Mouse (Mus musculus) E14TG2a.4 (cell line): ENCODE data around the gene Trp53rkb.

Source experiments
- H3K27me3 ChIP-seq: 2 replicates; pipeline ENCODE4 v1.6.1; 2014; ENCODE audit warnings: low read length, control low read depth; ENCODE audit not compliant: insufficient read depth
- H3K36me3 ChIP-seq: 2 replicates; pipeline ENCODE4 v1.6.1; 2014; ENCODE audit warnings: low read length, control low read depth; ENCODE audit not compliant: insufficient read depth
- H3K4me1 ChIP-seq: replicated peaks from 2 replicates; pipeline ENCODE4 v1.6.1; 2014; ENCODE audit warnings: low read depth, low read length, control low read depth
- H3K4me3 ChIP-seq: replicated peaks from 2 replicates; pipeline ENCODE4 v1.5.1; 2014; ENCODE audit warnings: mild to moderate bottlenecking, low read length
- H3K9me3 ChIP-seq: 2 replicates; pipeline ENCODE4 v1.6.1; 2014; ENCODE audit warnings: low read length, control low read depth
- CTCF ChIP-seq: conservative IDR thresholded peaks from 2 replicates; pipeline ENCODE4 v1.5.1; 2014; ENCODE audit warnings: low read length
- NANOG ChIP-seq: IDR thresholded peaks from 2 replicates; pipeline ENCODE4 v1.6.1; 2014; ENCODE audit warnings: borderline replicate concordance, low read length, mixed read lengths
- POU5F1 ChIP-seq: IDR thresholded peaks from 2 replicates; pipeline ENCODE4 v1.6.1; 2014; ENCODE audit warnings: low read length, borderline replicate concordance

The Trp53rkb gene

DNA sequence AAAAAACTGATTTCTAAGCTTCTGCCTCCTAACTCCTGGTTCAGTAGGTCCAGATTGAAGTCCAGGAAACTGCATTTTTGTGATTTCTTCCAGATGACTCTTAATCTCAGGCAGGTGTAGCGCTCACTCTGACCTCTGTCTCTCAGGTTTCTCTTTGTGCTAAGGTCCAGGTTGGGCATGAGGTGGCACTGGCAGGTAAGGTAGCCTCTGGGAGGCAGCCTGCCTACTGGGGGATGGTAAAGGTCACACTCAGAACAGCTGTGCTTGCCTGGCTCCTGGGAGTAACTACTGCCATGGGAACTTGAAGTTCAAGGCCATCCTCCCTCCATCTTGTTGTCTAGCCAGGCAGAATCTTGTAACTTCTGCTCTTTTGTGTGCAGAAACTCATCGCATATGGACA, 41.8 kb downstream of the Trp53rkb start:
- H3K4me3 ChIP-seq, result no peak overlapping the region
- TF ChIP-seq POU5F1, result no peak
- TF ChIP-seq NANOG, result no peak
- TF ChIP-seq CTCF, result no peak
- no peaks in the 10 kb centered on the region for H3K9me3 ChIP-seq
- no peaks in the 10 kb centered on the region for H3K27me3 ChIP-seq
- 0 out of 2 replicates have a peak, but pooled peaks cover 6% of the 10 kb centered on the region for H3K4me1 ChIP-seq
- peaks cover 71% of the 10 kb centered on the region for H3K36me3 ChIP-seq

DNA sequence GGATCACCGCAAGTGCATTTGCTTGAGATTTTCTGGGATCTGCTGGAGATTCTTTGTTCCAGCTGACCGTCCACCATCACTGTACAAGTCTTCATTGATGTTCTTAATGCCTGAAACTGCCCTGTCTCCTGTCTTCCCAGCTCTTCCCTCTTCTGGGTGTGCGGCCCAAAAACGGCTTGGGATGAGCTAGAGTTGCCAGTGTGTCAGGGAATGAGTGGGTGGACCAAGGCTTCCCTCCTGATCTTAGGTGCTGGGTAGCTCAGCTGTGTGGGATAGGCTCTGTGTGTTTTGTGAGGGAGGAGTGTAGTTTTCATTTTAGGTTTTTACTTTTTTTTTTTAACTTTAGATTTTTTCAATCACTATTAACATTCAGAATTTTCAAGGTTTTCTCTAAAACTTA, 42.5 kb downstream of the Trp53rkb start:
- no peaks in the 10 kb centered on the region for H3K27me3 ChIP-seq
- 0 out of 2 replicates have a peak, but pooled peaks cover 6% of the 10 kb centered on the region for H3K4me1 ChIP-seq
- no peaks in the 10 kb centered on the region for H3K9me3 ChIP-seq
- no peak for TF ChIP-seq CTCF
- TF ChIP-seq POU5F1, result no peak
- TF ChIP-seq NANOG, result no peak
- no peak overlapping the region for H3K4me3 ChIP-seq
- H3K36me3 ChIP-seq, result peaks cover 69% of the 10 kb centered on the region

DNA sequence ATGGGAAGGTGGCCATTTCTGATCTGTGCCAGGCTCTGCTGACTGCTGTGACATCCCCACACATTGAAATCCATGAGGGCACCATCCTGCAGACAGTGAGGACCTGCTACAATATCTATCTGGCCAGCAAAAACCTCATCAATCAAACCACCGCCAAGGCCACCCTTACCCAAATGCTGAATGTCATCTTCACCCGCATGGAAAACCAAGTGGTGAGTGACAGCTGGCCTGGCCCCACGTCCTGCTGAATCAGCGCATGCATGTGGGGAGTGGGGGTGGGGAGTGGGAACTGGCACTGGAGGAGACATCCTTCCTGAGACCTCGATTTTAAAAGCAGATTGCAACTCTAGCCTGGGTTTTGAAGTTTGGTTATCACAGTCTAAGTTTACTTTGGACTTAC, 43.2 kb downstream of the Trp53rkb start:
- H3K4me1 ChIP-seq, result 0 out of 2 replicates have a peak, but pooled peaks cover 6% of the 10 kb centered on the region
- peaks cover 65% of the 10 kb centered on the region for H3K36me3 ChIP-seq
- H3K4me3 ChIP-seq, result no peak overlapping the region
- H3K27me3 ChIP-seq, result no peaks in the 10 kb centered on the region
- no peaks in the 10 kb centered on the region for H3K9me3 ChIP-seq
- TF ChIP-seq NANOG (no peak), CTCF (no peak), POU5F1 (no peak)

DNA sequence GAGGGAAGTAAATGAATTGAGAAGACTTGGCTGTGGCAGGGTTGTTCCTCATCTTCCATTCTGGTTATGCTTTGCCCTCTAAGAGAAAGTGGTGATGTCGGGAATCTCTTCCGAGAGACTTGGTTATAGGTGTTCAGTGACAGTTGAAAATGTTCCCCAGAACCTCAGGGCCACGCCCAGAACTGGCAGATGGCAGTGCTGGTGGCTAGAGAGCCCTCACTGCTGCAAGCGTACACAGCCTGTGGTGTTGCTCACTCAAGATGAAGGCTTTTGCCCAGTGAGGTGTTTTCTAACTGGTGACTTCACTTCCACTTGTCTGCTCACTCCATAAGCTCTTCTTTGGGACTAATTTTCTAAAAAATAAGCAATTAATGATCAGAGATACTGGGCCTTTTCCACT, 49.5 kb downstream of the Trp53rkb start:
- Histone ChIP-seq H3K27me3 (no peaks in the 10 kb centered on the region), H3K36me3 (peaks cover 78% of the 10 kb centered on the region), H3K4me1 (0 out of 2 replicates have a peak, but pooled peaks cover 11% of the 10 kb centered on the region), H3K4me3 (no peak overlapping the region), H3K9me3 (no peaks in the 10 kb centered on the region)
- TF ChIP-seq CTCF (no peak), NANOG (no peak), POU5F1 (no peak)
